Mouse (Mus musculus) left cerebral cortex, adult 9 months (tissue): ENCODE measurements at regions not wholly inside any gene's neighbourhood (a gene's known extent, or its start where the extent isn't known, plus 50 kb on each side); places are given as distances from the start of the nearest gene placed in this dataset.

Experiments
- DNase-seq, 2 experiments: peaks; one replicate each; pipeline ENCODE4 v3.0.0; 2022; ENCODE audit warnings: low spot score in 2 of 2

DNA sequence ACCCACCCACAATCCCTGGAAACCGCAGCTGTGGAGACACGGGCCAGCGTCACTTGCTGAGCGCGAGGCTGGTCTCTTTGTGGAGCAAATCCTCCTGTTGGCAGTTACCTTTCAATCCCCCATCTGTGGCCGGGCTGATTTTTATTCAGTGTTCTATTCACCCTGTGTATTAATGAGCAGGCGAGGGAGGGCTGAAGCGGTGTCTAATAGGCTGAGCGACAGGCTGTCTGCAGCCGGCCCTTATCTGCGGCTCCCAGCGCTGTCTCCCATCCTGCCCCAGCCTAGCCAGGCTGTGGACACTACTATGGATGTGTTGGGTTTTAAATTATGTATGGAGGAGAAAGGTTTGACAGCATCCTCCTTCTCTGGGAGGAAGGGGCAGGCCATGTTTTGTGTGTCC, 138.3 kb upstream of the Gm26897 start:
- no peak for DNase-seq

DNA sequence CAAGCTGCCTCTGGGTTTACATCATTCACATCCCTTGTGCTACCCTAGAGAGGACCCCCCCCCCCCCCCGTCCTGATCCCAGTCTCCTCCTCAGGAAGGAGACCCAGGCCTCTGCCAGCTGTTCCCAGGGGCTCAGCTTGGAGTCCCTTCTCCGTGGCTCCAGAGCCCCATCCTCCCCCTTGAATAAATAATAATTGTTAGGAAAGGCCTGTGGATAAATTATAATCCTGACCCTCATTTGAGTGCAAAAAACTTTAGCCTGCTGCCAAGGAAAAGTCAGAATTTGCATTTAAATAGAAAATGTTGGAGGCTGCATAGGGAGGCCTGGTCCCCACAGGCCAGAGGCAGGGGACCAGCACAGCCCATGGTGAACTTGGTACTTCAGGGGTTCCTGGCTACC, 136.0 kb upstream of the Gm26897 start:
- no peak for DNase-seq

DNA sequence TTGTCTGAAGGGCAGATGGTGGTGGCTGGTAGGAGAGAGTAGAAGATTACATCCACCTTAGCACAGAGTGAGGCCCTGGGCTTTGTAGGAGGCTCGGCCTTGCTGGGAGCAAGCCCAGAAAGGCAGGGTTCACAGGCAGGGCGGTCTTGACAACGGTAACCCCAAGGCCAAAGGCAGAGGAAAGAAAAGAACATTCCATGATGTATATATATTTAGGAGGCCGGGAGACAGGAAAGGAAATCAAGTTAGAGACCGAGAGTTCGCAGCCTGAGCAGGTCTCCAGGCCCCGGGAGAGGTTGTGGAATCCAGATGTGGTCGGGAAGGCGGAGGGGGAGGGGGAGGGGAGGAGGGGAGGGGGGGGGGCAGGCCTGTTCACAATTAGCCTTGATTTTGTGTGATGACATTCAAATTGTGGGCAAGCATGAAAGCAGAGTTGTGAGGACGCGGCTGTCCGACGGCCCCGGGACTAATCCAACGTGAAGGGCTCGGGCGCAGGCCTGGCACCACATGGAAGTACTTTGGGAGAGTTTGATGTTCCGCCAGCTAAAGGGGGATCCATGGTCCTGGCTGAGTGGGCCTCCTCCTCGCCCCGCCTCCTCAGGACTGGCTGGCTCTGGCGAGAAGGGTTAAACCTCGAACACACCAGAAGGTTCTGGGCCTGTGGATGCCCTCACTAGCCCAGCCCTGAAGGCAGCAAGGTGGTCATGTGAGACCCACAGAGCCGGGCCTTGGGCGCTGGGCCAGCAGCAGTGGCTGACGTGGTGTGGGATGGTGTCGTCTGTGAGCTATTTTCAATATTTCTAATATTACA, 131.8 kb upstream of the Gm26897 start:
- no peak for DNase-seq

- DNase-seq = no peak
Measured at GRCm38 (mm10) chr5:111613687-111614086, 120.0 kb upstream of the Gm26897 start.

DNA sequence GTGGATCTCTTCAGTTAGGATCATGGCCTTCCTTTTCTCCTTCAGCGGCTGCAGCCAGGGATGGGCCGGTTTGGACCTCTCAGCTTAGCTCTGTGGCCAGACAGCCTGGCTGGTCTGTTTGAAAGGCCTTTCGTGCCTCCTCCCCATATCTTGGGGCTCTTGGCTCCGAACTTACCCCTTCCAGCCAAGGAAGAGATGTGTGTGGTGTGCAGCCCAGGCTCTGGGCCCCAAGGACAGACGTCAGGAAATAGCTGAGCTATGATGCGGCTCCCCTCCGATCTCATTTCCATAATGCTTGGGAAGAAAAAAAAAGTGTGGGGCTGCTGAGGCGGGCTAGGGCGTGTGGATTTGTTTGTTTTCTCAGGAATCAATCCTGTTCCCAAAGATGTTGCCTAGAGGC, 113.8 kb upstream of the Gm26897 start:
- no peak for DNase-seq

DNA sequence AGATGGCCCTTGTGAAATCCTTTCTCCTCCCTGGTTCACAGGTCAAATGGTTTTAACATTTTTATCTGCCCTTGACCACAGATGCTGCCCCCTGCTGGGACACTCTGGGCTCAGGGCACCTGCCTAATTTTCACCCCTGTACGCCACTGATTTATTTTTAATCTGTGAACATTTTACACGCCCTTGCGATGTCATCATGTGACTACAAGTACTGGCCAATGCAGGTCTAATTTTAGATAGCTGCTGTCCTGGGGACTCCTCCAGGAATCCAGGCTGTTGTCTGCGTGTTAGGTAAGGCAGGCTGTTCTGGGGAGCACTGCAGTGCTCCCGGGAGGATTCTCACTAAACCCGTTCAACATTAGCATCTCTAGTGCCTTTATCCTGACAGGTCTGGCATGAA, 113.1 kb upstream of the Gm26897 start:
- DNase-seq = peak in 1 of 2 experiments; percentile 16

- DNase-seq = no peak
Measured at GRCm38 (mm10) chr5:111622481-111622880, 111.2 kb upstream of the Gm26897 start.

DNA sequence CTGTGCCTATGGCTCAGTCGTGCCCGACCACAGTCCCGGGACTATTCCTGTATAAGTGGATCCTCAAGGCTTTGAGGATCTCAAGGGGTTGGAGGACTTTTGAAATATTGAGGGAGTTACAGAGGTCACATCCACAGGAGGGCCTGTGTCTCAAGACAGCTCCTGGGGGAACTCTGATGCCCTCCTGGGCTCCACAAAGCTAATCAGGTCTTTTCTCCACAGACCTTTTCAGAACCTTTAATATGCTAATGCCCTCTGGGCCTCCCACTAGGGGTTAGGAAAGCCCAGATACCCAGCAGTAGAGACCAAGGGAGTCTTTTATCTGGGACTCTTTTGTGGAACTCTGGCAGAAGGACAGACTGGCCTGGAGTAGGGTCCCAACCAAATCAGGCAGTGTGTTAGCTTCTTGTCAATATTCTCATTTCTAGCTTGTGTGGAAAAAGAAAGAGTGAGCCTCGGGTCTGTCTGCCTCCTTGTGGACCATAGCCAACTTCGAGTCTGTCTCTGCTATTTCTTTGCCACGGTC, 107.4 kb upstream of the Gm26897 start:
- no peak for DNase-seq

- no peak for DNase-seq
Measured at GRCm38 (mm10) chr5:111630313-111630844, 103.3 kb upstream of the Gm26897 start.

DNA sequence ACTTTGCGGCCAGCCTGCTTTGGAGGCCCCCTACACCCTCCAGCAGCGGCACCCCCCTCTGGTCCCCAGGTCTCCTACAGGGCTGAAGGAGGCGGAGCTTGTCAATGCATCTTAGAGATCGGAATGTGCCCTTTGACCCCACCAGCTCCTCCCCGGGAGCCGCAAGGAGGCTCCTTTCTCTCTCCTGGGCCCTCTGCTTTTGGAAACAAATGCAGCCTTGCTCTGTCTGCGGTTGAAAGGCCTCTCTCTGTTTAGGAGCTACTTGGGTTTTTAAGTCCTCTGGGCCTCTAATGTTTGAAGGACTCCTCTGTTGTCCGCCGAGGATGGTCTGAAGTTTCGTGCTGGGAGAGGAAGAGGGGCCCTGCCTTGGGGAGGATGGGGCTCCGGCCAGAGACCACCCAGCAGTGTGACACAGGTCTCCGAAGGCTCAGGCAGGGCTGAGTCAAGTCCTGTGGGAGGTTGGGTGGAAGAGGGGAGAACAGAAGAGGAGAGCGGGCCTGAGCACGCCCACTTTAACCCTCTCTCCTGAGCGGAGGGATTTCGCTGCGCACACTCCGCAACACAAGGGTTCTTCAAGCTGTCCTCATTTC, 102.1 kb upstream of the Gm26897 start:
- no peak for DNase-seq

GRCm38 (mm10) chr5:111635092-111635491, 98.6 kb upstream of the Gm26897 start:
- no peak for DNase-seq

DNA sequence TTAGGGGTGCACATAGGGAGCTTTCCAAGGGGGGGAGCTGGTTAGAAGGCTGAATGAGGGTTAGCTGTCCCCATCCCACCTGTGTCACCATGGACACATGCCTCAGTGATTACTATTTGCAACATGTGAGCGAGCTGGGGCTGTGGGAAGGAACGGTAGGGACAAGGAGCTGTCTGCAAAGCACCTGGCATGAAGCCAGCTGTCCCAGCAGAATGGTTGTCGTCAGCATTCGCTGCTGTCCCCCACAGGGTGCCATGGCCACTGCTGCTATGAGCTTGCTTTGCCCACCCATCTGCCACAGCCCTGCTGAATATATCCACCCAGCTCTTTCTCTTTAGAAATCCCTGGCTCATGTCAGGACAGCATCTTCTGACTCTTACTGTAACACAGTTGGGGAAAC, 96.8 kb upstream of the Gm26897 start:
- DNase-seq = no peak

- no peak for DNase-seq
Measured at GRCm38 (mm10) chr5:111638306-111638705, 95.4 kb upstream of the Gm26897 start.

- no peak for DNase-seq
Measured at GRCm38 (mm10) chr5:111639476-111640287, 94.0 kb upstream of the Gm26897 start.

DNA sequence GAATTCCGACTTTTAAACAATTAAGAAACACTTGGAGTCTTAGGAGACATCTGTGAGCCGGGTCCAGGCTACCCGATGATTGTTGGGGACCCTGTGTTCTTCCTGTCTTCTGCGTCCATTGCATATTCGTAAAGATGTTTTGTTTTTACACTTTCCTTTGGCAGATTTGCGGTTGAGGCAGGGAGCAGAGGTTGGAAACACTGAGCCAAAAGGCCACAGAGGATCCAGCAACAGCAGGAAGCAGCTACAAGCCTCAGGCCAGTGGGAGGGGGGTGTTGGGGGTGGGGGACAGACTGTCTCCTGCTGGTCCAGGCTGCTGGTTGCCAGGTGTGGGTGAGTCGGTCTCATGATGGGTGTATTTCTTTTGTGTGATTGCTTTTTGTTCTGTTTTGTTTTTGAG, 92.7 kb upstream of the Gm26897 start:
- no peak for DNase-seq

GRCm38 (mm10) chr5:111641685-111642084, 92.0 kb upstream of the Gm26897 start:
- no peak for DNase-seq

DNA sequence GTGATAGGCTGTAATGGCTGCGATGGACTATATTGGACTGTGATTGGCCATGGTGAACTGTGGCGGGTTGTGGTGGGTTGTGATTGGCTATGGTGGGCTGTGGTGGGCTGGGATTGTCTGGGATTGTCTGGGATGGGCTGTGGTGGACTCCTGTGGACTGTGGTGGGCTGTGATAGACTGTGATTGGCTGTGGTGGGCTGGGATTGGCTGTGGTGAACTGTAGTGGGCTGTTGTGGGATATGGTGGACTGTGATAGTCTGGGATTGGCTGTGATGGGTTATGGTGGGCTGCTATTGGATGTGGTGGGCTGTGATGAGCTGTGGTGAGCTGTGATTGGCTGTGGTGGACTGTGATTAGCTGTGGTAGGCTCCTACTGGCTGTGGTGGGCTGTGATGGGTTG, 89.6 kb upstream of the Gm26897 start:
- no peak for DNase-seq

DNA sequence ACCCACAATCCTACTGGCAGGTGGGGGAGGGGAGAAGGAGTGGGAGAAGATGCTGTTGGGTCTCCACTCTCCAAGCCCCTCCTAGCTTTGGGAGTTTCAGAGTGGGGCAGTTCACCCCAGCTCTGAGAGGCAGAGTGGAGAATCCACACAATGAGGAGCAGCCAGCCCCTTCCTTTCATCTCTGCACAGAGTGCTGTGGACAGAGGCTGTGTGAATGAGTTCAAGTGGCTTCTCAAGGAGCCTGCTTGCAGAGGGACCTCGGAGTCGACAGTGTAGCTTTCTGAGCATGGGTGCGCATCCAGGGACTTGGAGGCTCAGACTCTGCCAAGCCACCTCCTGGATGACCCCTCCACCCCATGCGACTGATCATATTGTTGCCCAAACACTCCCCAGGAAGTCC, 88.9 kb upstream of the Gm26897 start:
- no peak for DNase-seq

- DNase-seq = no peak
Measured at GRCm38 (mm10) chr5:111647686-111648200, 86.0 kb upstream of the Gm26897 start.

DNA sequence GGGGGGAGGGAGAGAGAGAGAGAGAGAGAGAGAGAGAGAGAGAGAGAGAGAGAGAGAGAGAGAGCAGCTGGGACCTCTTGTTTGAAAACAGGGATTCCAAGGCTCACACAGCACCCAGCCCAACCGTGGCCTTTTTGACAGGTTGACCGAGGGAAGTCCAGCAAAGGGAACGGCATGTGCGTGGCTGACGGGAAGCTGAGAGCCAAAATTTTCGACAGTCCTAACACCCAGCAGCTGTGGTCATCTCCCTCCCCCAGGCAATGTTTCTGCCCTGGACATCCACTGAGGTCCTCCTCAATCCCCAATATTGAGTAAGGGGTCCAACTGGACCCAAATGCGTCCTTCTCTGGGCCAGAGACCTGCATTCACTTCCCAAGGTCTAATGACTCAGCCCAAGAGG, 85.2 kb upstream of the Gm26897 start:
- DNase-seq = no peak

DNA sequence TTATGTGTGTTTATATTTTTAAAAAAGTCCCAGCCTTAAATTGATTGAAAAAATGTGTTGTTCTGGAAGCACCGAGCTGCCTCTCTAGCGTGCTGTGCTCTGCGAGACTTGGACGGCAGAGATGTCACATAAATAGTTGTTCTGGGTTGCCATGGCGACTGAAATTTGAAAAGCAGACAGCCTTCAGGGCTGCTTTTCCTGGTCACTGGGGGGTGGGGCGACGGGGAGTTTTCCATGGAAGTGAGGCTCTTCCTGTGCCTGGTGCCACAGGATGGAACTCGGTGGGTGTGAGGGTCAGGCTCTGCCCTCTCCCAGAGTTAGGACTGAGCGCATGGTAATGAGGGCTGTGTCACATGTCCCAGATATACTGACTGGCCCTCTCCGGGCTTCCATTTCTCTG, 84.7 kb upstream of the Gm26897 start:
- DNase-seq = peak; percentile 22 to 54

GRCm38 (mm10) chr5:111652472-111652871, 81.3 kb upstream of the Gm26897 start:
- DNase-seq = no peak
